Mouse (Mus musculus) cortical plate, adult 2 months (tissue): ENCODE measurements around the gene A930017K11Rik.

Experiments used
- CTCF ChIP-seq: fragments of 200-500 bp; IDR thresholded peaks from 2 replicates; pipeline ENCODE4 v1.5.1; 2011; ENCODE audit warnings: mild to moderate bottlenecking, control low read depth, low read length; ENCODE audit not compliant: insufficient read depth; ENCODE audit errors: extremely low read depth
- POLR2A ChIP-seq: fragments of 200-500 bp; IDR thresholded peaks from 2 replicates; pipeline ENCODE4 v1.6.1; 2011; ENCODE audit warnings: mild to moderate bottlenecking, low read length, control low read depth; ENCODE audit not compliant: insufficient read depth; ENCODE audit errors: extremely low read depth

DNA sequence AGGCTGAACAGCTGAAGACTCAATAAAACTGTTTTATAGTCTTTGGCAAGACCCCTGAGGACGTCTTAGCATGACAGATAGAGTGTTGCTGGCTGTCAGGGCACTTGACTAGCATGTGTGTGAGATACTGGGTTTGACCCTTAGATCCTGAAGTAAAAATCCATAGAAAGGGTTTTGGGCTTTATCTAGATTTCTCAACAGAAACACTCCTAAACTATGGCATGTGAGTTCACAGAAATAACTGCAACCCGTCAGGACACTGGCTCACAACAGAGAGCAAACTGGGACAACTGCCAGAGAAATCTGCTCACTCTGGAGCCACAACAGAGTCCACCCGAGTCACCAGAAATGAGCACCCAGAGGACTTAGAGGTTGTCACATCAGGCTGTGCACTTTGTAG, 15.3 kb upstream of the A930017K11Rik start:
- TF ChIP-seq POLR2A, result no peak
- TF ChIP-seq CTCF, result no peak
